8 mouse cellular contexts compared by ENCODE assay signal in the genomic region with DNA sequence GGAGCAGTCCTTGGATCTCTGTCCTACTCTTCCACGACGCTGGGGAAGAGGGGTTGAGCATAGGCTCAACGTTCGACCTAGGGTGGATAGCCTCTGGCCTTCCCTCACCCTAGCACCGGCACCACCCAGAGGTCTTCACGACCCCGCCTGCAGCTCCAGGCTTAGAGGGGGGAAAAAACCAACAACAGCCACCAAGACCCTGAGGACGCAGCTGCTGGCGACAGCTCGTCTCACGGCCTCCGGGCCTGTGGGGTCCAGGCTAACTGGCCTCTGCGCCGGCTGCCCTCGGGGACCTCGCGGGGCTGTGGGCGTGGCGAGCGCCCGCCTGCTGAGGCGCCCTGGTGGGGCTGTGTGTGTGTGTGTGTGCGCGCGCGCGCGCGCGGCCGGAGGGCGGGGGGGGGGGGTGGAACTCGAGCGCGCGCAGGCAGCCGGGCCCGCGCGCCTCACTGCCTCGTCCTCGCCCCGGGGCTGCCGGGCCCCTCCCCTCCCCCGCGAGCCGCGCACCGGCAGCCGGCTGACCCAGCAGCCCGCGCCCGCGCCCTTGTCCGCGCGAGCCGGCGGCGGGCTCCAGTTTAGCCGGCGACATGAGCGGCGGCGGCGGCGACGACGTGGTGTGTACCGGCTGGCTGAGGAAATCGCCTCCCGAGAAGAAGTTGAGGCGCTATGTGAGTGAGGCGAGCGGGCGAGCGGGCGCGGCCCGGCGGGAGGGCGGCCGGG. TPM values are rescaled to one million over a fixed set of nuclear protein-coding genes. Genes with fewer than 3 reads are reported as not detected.
DNase-seq lines count a peak whose midpoint lies in the region; ATAC-seq and TF ChIP-seq lines count a peak whose summit lies in the region.

A gene (plus strand): TSS at position 345 of the 717 bp plus-strand sequence.

- peak within 1 kb of the TSS; percentile 86 for H3K27ac ChIP-seq in hindbrain, embryonic 11.5 days (ENCODE audit: low read depth, low read length)

- peak within 1 kb of the TSS; percentile 91 for H3K4me3 ChIP-seq in hindbrain, embryonic 11.5 days (ENCODE audit: low read depth, low read length)

- no peaks in the 10 kb centered on the region for H3K36me3 ChIP-seq in hindbrain, embryonic 11.5 days (ENCODE audit: control insufficient read depth, insufficient read depth, low read length)

- under 1% methylated on average over 47 of the region's 83 CpGs for WGBS in hindbrain, embryonic 11.5 days

- H3K9ac ChIP-seq in hindbrain, embryonic 11.5 days (ENCODE audit: low read depth, low read length), result peak within 1 kb of the TSS; percentile 93

- peak; percentile 55 for ATAC-seq in Patski
- peak; percentile 90 for ATAC-seq in hindbrain, embryonic 11.5 days (ENCODE audit: low FRiP score)

- peak within 1 kb of the TSS; percentile 72 for H3K4me2 ChIP-seq in hindbrain, embryonic 11.5 days (replicated peaks; ENCODE audit: low read depth, low read length)

- CTCF ChIA-PET in Patski (lab: Charles Lee), result interaction anchor here (0.9 kb wide), 1 partner anchor 216 kb away, joined by 3 read pairs; no protein-coding TSS in a partner anchor

- in situ Hi-C loops in Patski (cut with MboI; ENCODE audit: low pct_unique_long_range_greater_than_20kb), result loop anchor here (5.0 kb wide), 2 partner anchors 109 to 216 kb away; no protein-coding TSS in a partner anchor

- H3K4me1 ChIP-seq in hindbrain, embryonic 11.5 days (replicated peaks; ENCODE audit: control insufficient read depth, insufficient read depth, low read length), result 0 out of 2 replicates have a peak, but pooled peaks cover 2% of the 10 kb centered on the region

- H3K27me3 ChIP-seq in Patski, result no peaks in the 10 kb centered on the region
- H3K27me3 ChIP-seq in hindbrain, embryonic 11.5 days (ENCODE audit: control insufficient read depth, insufficient read depth, low read length), result no peaks in the 10 kb centered on the region

- TF ChIP-seq CTCF in Patski (IDR thresholded peaks at IDR 0.05), result no peak

- no peak for DNase-seq in Patski (ENCODE audit: low read depth, low spot score)
- DNase-seq in cerebellum, postnatal 10 days, result peak; percentile 74 to 80
- peak; percentile 50 to 70 for DNase-seq in frontal cortex, postnatal 10 days (ENCODE audit: low spot score in 2 of 2)
- DNase-seq in hindbrain, embryonic 11.5 days (ENCODE audit: low spot score), result peak; percentile 82
- peak; percentile 58 to 60 for DNase-seq in layer of hippocampus, postnatal 36 days
- peak; percentile 73 for DNase-seq in lung, postnatal 36 days
- DNase-seq in retina, postnatal 1 day, result peak; percentile 89
- no peak for DNase-seq in urinary bladder, adult 2 months (ENCODE audit: low spot score)

- no peaks in the 10 kb centered on the region for H3K9me3 ChIP-seq in hindbrain, embryonic 11.5 days (ENCODE audit: control insufficient read depth, low read length)

- POLR2A ChIA-PET in Patski (lab: Charles Lee), result interaction anchor here (0.5 to 1.0 kb wide), 2 partner anchors 14 kb away, joined by 3 to 4 read pairs; no protein-coding TSS in a partner anchor

RNA-seq across cellular contexts. Expression of the gene that starts here (rescaled TPM):
- 8.8 TPM for polyA plus RNA-seq in Patski (2021)
- polyA plus RNA-seq in hindbrain, embryonic 11.5 days (2014; fragmentation: Nextera tagmentation; extraction: Ambion mirVana), result 8.1 and 9.3 TPM in 2 replicates
- 10 to 100 TPM; 10.6 to 12.7 TPM for total RNA-seq in layer of hippocampus, postnatal 36 days (2021)
- polyA plus RNA-seq in urinary bladder, adult 2 months (2012; rRNA removed), result 17.3 and 22.4 TPM in 2 replicates

Comparison
In these comparisons a context has a peak if more than half of its experiments do, and no peak if none do; other contexts are left out.
1. DNase-seq: peak in cerebellum, postnatal 10 days (2 of 2), frontal cortex, postnatal 10 days (2 of 2), hindbrain, embryonic 11.5 days (single experiment), layer of hippocampus, postnatal 36 days (2 of 2), lung, postnatal 36 days (single experiment) and retina, postnatal 1 day (single experiment); none in Patski (single experiment) and urinary bladder, adult 2 months (single experiment).